Mouse (Mus musculus) spleen, adult 12 weeks (tissue): ENCODE data around the gene Cntnap5a.
"Not testable (repeated sequence)": the region's sequence is repeated elsewhere in the genome, so short reads cannot be mapped to it uniquely, and the experiment has no call there.

Source experiments
- DNase-seq: peaks from one replicate; pipeline ENCODE4 v3.0.0; 2022; ENCODE audit warnings: low spot score

Gene Cntnap5a

DNA sequence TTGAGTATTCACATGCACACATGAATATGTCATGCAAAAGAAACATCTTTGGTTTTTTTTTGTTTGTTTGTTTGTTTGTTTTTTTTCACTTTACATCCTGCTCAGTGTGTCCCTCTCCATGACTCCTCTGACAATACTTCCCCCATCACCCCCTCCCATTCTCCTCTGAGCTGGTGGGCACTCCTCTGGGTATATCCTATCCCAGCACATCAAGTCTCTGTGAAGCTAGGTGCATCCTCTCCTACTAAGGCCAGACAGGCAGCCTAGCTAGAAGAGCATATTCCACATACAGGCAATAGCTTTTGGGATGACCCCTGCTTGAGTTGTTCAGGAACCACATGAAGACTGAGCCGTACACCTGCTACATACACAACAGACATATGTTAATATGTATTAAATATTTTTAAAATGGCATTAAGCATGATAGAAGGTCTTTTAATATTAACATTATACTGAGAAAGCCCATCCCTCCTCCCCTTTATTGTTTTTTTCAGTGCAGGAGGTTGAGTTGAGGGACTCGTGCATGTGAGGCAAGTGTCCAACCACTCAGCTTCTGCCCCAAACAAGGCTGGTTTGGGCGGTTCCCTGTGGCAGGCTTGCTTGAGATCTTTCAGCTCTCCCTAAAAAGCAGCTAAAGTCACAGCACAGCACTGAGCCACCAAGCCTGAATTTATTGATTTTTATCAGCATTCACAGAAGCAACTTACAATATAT is 422.6 kb downstream of the Cntnap5a start:
- DNase-seq, result no peak

DNA sequence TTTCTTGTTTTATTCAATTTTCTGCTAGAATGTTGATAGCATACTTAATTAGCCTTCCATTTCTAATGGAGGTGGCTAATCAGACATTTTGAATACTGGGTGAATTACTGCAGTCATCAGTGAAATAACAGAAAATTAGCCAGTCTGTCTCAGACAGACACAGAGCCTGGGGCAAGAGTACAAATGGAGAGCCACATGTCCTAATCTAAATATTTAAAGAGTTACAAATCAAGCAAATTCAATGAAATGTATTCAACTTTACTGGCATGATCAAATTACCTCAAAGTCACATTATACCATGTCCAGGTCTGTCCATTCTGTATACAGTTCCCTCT is 423.1 kb downstream of the Cntnap5a start:
- DNase-seq, result no peak

DNA sequence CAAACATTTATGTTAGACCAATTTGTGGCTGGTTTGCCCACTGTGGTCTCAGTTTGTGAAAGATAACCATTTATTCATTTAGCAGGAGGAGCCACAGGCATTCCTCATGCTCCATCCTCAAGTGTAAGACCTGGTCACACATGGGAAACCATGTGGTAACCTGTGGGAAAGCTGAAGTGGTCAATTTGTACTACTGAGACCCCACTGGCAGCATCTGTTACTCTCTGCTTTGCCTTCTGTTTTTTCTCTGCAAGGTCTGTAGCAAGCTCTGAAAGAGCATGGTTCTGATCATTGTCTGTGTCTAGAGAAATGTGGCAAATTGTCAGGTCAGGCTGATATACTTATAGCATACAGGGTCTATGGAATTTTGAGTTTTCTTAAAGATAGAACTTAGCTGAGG is 423.8 kb downstream of the Cntnap5a start:
- no peak for DNase-seq

DNA sequence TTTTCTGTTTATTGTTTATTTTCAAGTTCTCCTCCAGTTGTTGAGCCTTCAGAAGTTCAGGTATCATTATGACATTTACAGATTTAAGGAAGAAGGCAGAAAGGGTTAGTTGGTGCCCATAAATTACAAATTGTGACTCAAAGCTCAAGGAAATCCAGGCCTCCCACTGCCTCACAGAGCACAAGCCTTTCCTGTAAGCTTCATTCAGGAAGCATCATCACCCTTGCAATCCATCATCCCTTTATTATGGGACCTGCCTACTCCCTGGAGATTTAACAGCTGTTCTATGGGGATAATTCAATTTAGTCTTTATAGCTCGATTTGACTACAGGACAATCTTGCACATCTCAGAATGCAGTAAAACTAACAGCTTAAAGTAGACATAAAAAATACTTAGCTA is 441.2 kb downstream of the Cntnap5a start:
- DNase-seq, result no peak

DNA sequence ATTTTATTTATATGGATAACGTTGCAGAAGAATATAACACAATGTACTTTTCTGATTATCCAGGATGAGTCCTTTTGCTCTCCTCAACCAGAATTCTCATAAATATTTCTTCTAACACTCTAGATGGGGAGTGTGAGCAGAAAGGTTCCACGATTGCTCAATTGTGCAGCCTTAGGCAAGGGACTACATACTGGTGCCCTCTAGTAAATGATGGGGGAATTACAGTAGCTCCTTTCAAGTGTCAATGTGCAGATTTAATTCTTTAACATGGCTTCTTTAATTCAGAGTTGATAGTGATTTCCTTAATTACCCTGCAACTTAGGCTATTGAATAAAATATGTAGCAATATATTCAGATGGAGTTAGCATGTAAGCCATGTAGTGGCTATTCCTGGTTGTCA is 442.5 kb downstream of the Cntnap5a start:
- DNase-seq, result no peak

DNA sequence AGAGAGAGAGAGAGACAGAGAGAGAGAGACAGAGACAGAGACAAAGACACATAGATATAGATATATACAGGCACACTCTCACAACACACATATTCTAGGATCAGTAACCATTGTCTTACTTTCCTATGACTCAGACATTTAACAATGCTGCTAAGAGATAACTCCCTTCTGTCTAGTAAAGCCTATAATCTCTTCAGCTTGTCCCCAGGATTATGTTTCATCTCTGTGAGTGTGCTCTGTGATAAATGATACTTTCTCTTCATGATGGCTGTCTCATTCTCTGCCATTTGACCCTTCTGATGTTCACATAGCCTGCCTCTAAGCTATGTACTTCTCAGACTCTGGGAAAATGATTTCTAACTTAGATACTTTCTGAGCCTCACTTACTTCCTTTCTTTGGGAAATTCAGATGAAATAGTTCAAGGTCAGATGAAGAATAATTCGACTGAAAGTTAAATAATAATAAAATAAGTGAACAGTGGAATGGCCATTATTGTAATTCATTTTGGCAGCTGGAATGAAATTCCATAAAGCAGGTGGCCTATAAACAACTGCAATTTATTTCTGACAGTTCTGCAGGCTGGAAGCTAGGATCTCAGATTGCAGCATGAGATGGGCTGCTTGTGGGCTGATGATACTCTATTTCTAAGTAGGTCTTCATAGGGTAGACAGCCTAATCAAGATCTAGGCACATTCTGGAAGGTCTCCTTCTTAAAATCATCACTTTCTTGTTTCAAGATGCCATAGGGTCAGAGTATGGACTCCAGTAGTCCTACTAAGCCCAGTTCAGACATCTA is 444.1 kb downstream of the Cntnap5a start:
- DNase-seq, result no peak

DNA sequence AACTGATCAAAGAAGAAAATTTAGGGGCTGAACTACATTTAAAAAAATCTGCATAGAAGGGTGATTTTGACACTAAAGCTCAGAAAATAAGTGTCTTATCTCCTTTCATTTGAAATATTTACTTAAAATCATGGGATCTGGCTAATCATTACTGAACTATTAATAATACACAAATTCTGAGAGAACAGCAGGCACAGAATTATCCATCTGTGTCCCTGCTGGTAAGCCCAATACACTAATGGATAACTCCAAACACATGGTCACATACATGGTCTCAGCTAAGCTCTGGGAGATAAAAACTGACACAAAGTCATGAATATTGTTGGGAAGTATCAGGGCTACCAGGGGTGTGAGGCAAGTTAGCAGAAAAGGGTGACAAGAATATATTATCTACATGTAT is 447.9 kb downstream of the Cntnap5a start:
- DNase-seq, result no peak

DNA sequence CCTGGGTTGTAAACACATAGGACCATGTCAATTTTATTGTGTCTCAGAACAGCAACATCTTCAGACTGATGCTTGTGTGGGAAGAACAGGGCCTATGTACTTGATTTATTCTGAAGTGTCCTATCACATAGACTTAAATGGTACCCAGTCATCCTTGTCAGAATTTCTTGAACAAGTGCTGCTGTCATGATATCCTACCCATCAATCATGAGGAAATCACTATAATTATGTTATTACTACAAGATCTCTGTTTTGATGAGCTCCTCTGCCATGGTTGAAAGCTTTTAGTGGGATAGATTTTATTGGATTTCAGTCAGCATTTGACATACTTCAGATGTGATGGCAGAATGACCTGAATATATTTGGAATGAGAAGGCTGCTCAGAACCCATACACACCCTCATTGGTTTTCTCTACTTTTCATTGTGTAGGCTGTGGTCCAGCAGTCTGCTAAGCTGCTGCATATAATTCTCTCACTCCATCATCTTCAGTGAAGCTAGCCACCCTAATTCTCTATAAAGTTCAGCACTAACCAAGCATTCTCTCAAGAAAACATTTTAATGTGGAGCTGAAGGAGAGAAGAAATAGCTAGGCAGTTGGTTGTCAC is 465.3 kb downstream of the Cntnap5a start:
- DNase-seq, result no peak

DNA sequence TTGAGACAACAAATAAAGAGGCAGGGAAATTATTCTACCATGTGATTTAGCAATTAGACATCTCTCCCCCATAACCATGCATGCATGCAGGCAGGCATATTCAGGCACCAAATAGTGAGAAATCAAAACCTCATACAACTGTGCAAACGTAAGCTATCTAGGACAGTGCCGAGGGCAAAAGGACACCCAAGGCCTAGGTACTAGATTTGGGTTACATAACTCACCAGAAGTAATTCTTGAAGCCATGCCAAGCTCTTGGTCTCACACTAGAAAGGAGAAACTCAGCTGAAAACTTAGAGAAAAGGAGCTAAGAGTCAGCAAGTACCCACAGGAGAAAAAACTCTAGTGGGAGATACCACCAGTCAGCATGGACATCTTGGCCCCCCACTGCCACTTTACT is 499.9 kb downstream of the Cntnap5a start:
- no peak for DNase-seq

DNA sequence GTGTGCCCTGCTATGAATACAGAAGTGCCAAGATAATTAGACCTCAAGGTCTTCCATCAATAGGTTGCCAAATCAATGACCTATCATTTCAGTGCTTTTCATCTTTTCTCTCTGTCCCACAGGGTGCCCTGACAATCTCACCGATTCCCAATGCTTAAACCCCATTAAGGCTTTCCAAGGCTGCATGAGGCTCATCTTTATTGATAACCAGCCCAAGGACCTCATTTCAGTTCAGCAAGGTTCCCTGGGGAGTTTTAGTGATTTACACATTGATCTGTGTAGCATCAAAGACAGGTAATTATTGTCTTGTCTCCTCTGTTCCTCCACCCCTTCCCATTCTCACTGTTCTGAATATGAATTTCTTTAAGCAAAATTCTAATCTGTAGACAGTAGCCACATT is 503.6 kb downstream of the Cntnap5a start:
- DNase-seq, result not testable (repeated sequence)

DNA sequence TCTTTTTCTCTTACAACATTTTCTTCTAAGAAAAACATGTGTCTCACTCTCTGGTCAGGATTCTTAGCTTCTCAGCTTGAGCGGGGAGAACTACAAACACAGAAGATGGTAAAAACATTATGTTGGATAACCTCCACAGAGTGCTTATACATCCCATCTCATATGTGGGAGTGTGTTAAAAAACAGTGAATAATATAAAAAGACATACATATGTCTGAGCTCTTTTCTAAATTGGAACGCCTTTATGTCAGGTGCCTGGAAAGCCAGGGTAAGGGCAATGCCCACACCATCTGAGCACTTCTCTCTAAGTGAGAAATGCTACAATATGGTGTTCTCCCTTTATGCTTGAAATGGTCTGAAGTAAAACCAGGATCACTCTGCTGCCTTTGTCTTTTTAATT is 507.7 kb downstream of the Cntnap5a start:
- DNase-seq, result no peak

DNA sequence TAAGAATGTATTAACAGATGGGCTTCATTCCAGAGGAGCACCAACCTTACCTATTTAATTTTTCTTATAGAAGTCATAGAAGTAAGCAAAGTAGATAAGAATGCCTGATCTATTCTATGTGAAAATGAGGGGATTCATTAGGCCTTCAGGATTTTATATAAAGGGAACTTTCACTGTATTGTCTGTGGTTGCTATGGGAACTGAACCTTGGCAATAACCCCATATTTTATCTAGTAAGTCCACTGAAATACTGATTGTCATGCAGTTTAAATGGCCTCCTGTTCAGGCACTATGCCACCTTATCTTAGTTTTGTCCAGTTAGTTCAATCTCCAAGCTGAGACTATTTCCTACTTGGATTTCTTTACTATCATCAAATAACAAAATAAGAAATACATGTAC is 532.3 kb downstream of the Cntnap5a start:
- DNase-seq, result no peak

DNA sequence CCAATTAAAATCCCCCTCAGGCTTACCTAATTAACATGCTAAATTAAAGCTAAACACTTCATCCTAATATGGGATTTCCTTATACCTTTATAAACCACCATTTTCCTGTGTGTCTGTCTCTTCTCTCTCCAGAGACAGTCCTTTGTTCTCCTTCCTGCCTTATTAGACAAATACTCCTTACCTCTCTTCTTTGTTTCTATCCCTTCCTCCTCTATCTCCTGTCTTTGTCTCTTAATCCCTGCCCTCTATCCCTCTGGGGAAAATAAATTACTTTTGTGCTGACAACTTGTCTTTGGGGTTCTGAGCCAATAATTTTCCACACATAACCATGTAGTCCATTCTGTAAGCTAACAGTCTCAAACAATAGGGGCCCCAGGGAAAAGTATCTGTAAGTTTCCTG is 556.0 kb downstream of the Cntnap5a start:
- DNase-seq, result no peak

DNA sequence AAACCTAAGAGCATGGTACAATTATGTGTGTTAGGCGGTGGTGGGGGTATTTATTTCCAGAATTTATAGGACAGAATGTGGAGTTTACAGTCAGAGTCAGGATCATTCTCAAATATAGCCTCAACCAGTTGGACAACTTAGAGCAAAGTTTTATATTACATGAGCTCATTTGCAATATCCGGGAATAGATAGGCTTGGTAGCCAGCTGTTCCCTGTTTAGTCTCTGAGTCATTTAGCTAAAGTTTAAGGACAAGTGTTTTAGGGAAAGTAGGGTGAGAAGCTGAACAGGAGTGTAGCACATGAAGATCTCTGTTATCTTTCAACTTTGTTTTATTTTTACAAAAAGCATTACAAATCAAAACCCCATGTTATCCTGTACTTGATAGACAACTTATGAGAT is 559.3 kb downstream of the Cntnap5a start:
- no peak for DNase-seq

DNA sequence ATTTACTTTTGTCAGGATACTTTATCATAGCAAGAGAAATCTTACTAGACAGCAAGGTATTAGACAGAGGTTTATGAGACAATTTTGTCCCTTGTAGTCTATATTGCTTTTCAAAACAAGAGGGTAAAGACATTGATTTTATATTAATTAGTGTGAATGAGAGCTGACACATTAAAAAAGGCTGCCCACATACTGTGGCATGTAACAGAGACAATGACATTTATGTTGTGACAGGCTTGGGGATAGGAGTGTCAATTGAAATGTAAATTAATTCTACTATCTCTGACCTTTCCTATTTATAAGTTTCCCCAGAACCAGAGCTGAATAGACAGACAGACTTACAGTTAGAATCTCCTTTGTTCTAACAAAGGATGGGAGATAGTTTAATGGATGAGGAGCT is 596.6 kb downstream of the Cntnap5a start:
- DNase-seq, result no peak

DNA sequence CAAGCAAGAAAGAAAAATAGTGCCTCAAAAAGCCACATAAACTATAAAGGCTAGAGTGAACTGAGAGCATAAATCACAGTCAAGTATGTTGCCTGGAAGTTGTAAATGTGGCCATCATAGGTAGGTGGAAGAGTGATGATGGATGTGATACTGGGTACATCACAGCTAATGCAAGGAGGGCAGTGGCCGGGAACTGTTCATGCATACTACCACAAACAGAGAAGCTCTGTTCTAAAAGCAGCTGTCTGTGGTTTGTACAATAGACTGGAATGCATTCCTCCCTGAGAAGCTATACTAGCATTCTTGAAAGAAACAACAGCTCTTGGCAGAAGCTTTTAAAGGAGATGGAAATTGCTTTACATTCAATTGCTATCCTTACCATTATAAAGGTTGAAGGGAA is 599.4 kb downstream of the Cntnap5a start:
- DNase-seq, result no peak

DNA sequence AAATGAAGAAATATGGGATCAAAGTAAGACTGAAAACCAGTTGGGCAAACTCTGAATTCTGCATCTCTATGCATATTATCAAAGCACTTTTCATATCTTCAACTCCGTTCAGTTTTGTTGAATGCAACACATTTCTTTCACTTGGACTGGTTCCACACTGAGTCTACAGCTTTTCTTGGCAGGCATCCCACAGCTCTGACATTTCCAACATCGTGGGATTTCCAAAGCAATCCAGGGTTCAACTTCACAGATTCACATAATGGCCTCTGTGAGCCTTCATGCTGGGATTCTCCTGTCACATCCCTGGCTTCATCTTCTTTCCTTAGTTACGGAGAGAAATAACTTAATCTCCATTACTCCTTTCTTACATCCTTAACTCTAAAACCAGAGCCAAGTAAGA is 622.0 kb downstream of the Cntnap5a start:
- DNase-seq, result no peak

DNA sequence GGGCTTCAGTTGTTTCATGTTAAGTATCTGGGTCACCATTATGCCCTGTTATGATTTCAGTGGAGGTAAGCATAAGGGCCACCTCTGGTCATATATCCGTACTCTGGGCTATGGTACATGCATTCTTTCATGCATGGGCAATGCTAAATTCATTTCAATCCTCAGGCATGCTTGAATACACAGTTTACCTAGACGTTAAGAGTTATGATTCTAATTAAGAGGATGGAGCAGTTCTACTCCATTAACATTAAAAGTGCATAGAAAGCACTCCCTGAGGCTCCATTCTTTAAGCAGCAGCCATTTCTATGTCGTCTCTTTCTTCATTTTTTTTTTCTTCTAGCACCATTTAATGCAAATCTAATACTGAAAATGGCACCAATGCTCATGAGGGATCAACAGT is 627.0 kb downstream of the Cntnap5a start:
- DNase-seq, result no peak

DNA sequence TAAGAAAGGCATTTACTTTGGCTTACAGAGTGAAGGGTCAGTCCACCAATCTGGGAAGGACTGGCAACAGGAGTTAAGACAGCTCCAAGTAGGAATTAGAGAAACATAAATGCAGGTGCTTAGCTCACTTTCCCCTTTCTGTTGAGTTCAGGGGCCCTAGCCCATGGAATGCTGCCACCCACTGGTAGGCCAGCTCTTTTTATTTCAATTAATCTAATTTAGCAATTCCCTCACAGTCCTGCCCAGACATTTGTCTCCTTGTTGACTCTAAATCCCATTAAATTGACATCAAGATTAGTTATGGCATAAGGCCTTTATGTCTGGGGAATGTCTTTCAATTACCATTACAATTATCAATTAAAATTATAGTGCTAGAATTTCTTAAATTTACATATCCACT is 628.7 kb downstream of the Cntnap5a start:
- DNase-seq, result no peak

DNA sequence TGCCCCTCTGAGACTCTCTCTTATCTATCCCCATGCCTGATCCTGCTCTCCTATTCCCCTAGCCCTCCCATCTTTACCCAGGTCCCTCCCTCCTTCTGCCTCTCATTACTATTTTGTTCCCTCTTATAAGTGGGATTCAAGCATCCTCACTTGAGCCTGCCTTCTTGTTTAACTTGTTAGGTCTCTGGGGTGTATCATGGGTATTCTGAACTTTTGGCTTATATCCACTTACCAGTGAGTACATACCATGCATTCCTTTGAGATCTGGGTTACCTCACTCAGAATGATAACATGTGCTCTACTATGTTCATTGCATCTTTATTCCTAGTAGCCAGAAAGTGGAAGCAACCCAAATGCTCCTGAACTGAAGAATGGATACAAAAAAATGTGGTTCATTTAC is 639.9 kb downstream of the Cntnap5a start:
- no peak for DNase-seq

DNA sequence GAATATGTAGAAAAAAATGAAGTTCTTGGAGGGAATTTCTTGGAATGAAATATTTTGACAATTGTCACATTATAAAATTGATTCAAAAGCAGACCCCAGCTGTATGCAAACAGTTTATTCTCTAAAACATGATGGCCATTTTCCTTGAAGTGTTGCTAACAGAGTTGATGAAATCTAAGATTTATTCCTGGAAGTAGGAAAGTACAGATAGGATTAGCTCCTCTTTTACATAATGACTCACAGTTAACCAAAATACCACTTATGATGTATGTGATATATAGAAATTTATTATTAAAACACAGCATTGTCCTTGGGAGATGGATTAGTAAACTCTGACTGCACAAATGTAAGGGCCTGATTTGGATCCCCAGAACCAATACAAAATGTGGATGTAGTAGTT is 669.1 kb downstream of the Cntnap5a start:
- no peak for DNase-seq

DNA sequence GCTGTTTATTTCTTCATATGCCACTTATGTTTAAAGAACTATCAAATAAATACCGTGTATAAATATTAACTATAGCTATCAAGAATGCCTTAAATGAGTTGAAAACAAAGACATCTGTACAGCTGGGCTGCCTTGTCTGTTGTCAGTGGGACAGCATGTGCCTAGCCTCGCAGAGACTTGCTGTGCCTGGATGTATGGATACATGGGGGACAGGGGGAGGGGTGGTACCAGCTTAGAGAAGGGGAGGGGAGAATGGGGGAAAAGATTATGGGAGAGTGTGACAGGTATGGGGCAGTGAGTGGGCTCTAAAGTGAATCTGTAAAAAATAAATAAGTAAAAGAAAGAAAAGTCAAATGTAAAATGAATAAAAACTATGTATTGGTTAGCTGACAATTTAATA is 681.0 kb downstream of the Cntnap5a start:
- no peak for DNase-seq

DNA sequence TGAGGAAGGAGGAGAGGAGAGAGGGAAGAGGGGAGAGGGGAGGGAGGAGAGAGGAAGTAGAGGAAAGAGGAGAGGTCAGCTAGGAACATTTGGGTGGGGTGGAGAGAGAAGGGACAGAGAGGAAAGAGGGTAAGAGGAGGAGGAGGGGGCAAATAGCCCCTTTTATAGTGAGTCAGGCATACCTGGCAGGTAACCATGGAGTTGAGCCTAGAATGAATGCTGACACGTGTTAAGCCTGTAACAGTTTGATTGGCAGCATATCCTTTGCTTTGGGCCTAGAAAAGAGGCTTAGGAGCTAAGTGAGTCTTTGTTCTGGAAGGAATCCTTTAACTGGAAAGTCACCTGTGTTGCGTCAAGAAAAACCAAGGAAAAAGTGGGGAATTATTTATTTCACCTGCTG is 681.6 kb downstream of the Cntnap5a start:
- DNase-seq, result no peak

DNA sequence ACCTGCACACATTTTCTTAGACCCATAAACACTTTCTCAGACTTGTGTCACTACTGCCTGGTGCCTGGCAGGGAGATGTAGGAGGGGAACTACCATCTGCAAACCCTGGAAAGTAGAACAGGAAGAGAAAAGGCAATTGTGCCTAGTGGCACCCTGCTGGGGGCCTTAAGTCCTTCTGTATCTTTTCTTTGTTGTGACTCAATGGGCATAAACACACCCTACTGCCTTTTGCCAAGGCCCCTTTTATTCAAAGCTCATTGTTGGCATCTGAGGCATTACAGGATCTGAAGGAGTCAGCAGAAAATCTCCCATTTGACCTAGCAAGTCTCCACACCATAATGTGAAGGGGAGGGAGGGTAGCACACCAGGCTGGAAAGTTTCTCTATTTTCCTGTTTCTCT is 682.2 kb downstream of the Cntnap5a start:
- DNase-seq, result no peak
